Mouse (Mus musculus): Measurements from ENCODE around the gene Aprt. TPM values are rescaled to one million over a fixed set of nuclear protein-coding genes. Genes with fewer than 3 reads are reported as not detected.
"Not testable (repeated sequence)": the region's sequence is repeated elsewhere in the genome, so short reads cannot be mapped to it uniquely, and the experiment has no call there.

Gene Aprt
- polyA plus RNA-seq, 1 experiment from 2014 or later = 351 TPM

- peaks cover 37% of the 10 kb centered on the region for H3K4me1 ChIP-seq
These were observed 8.3 kb upstream of the Aprt start for GRCm38 (mm10) chr8:122584981-122585380.

DNA sequence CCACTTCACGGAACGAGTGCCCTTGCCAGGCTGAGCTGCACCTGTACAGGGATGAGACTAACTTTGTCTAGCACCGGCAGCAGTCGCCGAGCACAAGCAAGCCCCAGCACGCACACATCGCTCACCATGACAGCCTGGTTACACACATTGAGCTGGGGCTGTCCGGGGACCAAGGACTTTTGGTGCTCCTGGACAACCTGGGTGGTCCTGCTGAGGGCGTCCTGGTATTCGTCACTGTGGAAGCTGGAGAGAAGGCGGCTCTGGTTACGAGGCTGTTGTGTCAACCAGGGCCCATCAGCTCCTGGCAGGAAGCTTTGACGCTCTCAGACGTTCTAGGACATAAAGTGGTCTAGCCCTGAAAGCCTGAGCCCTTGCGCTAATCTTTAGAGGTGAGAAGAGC is 4.2 kb upstream of the Aprt start:
- H3K36me3 ChIP-seq = no peaks in the 10 kb centered on the region
- no peak overlapping the region for H3K9ac ChIP-seq
- H3K9me3 ChIP-seq = no peaks in the 10 kb centered on the region
- ATAC-seq (ENCODE audit: low FRiP score, low read depth) = no peak
- H3K4me3 ChIP-seq = no peak overlapping the region
- H3K27ac ChIP-seq = no peak overlapping the region
- WGBS = 24% methylated on average over 14 of the region's 15 CpGs
- no peak overlapping the region for H3K4me2 ChIP-seq (replicated peaks)
- no peaks in the 10 kb centered on the region for H3K27me3 ChIP-seq
- peaks cover 57% of the 10 kb centered on the region for H3K4me1 ChIP-seq

More at GRCm38 (mm10) chr8:122584981-122585380, 8.3 kb upstream of the Aprt start:
- Histone ChIP-seq H3K9me3 (no peaks in the 10 kb centered on the region), H3K27ac (no peak overlapping the region), H3K27me3 (no peaks in the 10 kb centered on the region), H3K36me3 (no peaks in the 10 kb centered on the region), H3K4me2 (replicated peaks) (no peak overlapping the region), H3K9ac (no peak overlapping the region), H3K4me3 (no peak overlapping the region)
- 83% methylated on average over 9 of the region's 9 CpGs for WGBS
- ATAC-seq (ENCODE audit: low FRiP score, low read depth) = no peak

- Histone ChIP-seq H3K27ac (peak overlapping the region; percentile 64), H3K27me3 (no peaks in the 10 kb centered on the region), H3K9ac (peak overlapping the region; percentile 43), H3K36me3 (peaks cover 10% of the 10 kb centered on the region), H3K9me3 (no peaks in the 10 kb centered on the region), H3K4me1 (peaks cover 62% of the 10 kb centered on the region), H3K4me2 (replicated peaks) (peak overlapping the region; percentile 36), H3K4me3 (no peak overlapping the region)
- 11% methylated on average over 7 of the region's 7 CpGs for WGBS
- ATAC-seq (ENCODE audit: low FRiP score, low read depth) = no peak
These were observed 2.5 kb upstream of the Aprt start for GRCm38 (mm10) chr8:122579196-122579595.

GRCm38 (mm10) chr8:122577116-122577515 is 407 bp upstream of the Aprt start:
- Histone ChIP-seq H3K4me1 (peaks cover 62% of the 10 kb centered on the region), H3K36me3 (peaks cover 29% of the 10 kb centered on the region), H3K9me3 (no peaks in the 10 kb centered on the region), H3K9ac (0 out of 2 replicates have a peak overlapping the region, but pooled peaks have one; percentile 35), H3K27me3 (no peaks in the 10 kb centered on the region), H3K4me3 (peak overlapping the region; percentile 64), H3K4me2 (replicated peaks) (peak overlapping the region; percentile 77), H3K27ac (peak overlapping the region; percentile 79; the same call in 1 of the 2 replicates)
- ATAC-seq (ENCODE audit: low FRiP score, low read depth) = peak; percentile 17
- 44% methylated on average over 10 of the region's 10 CpGs for WGBS

GRCm38 (mm10) chr8:122575735-122576647 is 718 bp downstream of the Aprt start:
- H3K9me3 ChIP-seq = no peaks in the 10 kb centered on the region
- H3K4me1 ChIP-seq = peaks cover 59% of the 10 kb centered on the region
- peak; percentile 7; the same call in 1 of the 2 replicates for ATAC-seq (ENCODE audit: low FRiP score, low read depth)
- H3K27ac ChIP-seq = peak overlapping the region; percentile 74
- peak overlapping the region; percentile 64 for H3K4me3 ChIP-seq
- WGBS = 18% methylated on average over 21 of the region's 21 CpGs
- H3K27me3 ChIP-seq = no peaks in the 10 kb centered on the region
- H3K9ac ChIP-seq = peak overlapping the region; percentile 83
- peak overlapping the region; percentile 77 for H3K4me2 ChIP-seq (replicated peaks)
- peaks cover 41% of the 10 kb centered on the region for H3K36me3 ChIP-seq

- no peak overlapping the region for H3K27ac ChIP-seq
- 0 out of 2 replicates have a peak overlapping the region, but pooled peaks have one; percentile 10 for H3K9ac ChIP-seq
- H3K9me3 ChIP-seq = no peaks in the 10 kb centered on the region
- peak overlapping the region; percentile 64 for H3K4me3 ChIP-seq
- H3K4me2 ChIP-seq (replicated peaks) = peak overlapping the region; percentile 77
- peaks cover 51% of the 10 kb centered on the region for H3K4me1 ChIP-seq
- H3K36me3 ChIP-seq = peaks cover 48% of the 10 kb centered on the region
- WGBS = 82% methylated on average over 8 of the region's 8 CpGs
- ATAC-seq (ENCODE audit: low FRiP score, low read depth) = no peak
- no peaks in the 10 kb centered on the region for H3K27me3 ChIP-seq
These were observed 1.4 kb downstream of the Aprt start for GRCm38 (mm10) chr8:122575286-122575685.

DNA sequence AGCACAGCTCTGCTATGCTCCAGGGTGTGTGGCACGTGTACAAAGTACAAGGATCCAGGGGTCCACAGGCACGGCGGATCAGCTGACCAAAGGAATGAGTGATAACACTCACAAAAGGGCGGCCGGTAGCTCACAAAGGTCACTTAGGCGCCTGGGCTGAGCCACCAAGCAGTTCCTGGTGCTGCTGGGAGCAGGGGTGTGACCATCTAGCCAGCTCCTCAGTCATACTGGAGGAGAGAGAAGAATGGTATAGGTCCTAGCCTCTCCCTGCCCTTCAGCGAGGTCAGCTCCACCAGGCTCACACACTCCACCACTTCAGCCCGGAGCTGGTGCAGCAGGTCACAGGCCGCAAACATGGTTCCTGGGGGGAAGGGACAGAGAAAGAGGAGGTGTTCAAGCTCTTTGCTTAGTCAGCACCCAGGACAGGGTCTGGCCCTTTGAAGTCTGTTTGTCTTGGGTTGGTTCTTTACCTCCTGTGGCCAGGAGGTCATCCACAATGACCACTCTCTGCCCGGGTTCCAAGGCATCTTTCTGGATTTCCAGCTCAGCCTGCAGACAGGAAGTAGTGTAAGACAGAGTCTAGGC is 1.9 kb downstream of the Aprt start:
- ATAC-seq (ENCODE audit: low FRiP score, low read depth) = no peak
- 41% methylated on average over 10 of the region's 10 CpGs for WGBS
- H3K27me3 ChIP-seq = no peaks in the 10 kb centered on the region
- H3K36me3 ChIP-seq = peaks cover 53% of the 10 kb centered on the region
- no peaks in the 10 kb centered on the region for H3K9me3 ChIP-seq
- peaks cover 47% of the 10 kb centered on the region for H3K4me1 ChIP-seq
- H3K9ac ChIP-seq = 0 out of 2 replicates have a peak overlapping the region, but pooled peaks have one; percentile 10
- no peak overlapping the region for H3K4me3 ChIP-seq
- H3K4me2 ChIP-seq (replicated peaks) = peak overlapping the region; percentile 77
- no peak overlapping the region for H3K27ac ChIP-seq

DNA sequence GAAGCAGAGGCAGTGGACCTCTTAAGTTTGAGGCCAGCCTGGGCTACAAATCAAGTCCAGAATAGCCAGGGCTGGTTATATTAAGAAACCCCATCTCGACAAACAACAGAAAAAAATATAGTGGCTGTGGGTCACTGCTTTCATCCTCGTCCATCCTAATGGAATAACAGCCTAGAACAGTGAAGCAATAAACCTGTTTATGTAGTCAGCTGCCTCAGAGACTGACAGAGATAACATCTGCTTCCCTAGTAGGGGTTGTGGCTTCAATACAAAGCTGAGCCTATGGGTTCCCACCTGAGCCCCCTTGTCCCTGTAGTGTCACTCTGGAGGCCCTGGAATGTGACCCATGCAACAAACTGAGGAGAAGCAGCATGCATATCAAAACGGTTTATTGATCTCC is 2.4 kb downstream of the Aprt start:
- H3K36me3 ChIP-seq = peaks cover 58% of the 10 kb centered on the region
- no peaks in the 10 kb centered on the region for H3K27me3 ChIP-seq
- WGBS = 42% methylated on average over 3 of the region's 3 CpGs
- no peaks in the 10 kb centered on the region for H3K9me3 ChIP-seq
- no peak for ATAC-seq (ENCODE audit: low FRiP score, low read depth)
- H3K9ac ChIP-seq = no peak overlapping the region
- H3K4me3 ChIP-seq = no peak overlapping the region
- peak overlapping the region; percentile 77; the same call in 1 of the 2 replicates for H3K4me2 ChIP-seq (replicated peaks)
- H3K4me1 ChIP-seq = peaks cover 47% of the 10 kb centered on the region
- peak overlapping the region; percentile 23; the same call in 1 of the 2 replicates for H3K27ac ChIP-seq

DNA sequence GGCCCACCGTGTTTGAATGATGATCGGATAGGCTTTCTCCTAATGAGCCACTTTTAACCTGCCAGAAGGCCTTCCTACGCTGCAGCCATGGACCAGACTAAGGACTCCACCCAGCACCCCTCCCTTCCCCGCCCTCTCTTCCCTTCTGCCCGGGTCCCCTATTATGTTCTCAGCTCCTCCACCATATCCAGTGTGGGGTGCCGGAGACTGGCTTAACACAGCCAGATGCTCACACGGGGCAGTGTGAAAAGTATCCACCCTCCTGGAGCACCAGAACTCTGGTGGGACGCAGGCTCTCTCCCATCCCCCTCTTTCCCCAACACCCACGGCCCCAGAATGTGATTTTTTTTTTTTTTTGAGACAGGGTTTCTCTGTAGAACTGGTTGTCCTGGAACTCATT is 3.1 kb downstream of the Aprt start:
- peaks cover 59% of the 10 kb centered on the region for H3K36me3 ChIP-seq
- H3K4me2 ChIP-seq (replicated peaks) = no peak overlapping the region
- no peaks in the 10 kb centered on the region for H3K9me3 ChIP-seq
- H3K27me3 ChIP-seq = no peaks in the 10 kb centered on the region
- no peak overlapping the region for H3K4me3 ChIP-seq
- H3K9ac ChIP-seq = no peak overlapping the region
- WGBS = 59% methylated on average over 9 of the region's 9 CpGs
- peaks cover 47% of the 10 kb centered on the region for H3K4me1 ChIP-seq
- no peak overlapping the region for H3K27ac ChIP-seq
- no peak for ATAC-seq (ENCODE audit: low FRiP score, low read depth)

GRCm38 (mm10) chr8:122573176-122573575 is 3.5 kb downstream of the Aprt start:
- H3K36me3 ChIP-seq = peaks cover 59% of the 10 kb centered on the region

GRCm38 (mm10) chr8:122572751-122573150 is 4.0 kb downstream of the Aprt start:
- peaks cover 42% of the 10 kb centered on the region for H3K4me1 ChIP-seq
- no peaks in the 10 kb centered on the region for H3K9me3 ChIP-seq
- no peak overlapping the region for H3K4me3 ChIP-seq
- no peak overlapping the region for H3K27ac ChIP-seq
- H3K27me3 ChIP-seq = no peaks in the 10 kb centered on the region
- H3K36me3 ChIP-seq = peaks cover 59% of the 10 kb centered on the region
- WGBS = 95% methylated on average over 3 of the region's 3 CpGs
- ATAC-seq (ENCODE audit: low FRiP score, low read depth) = no peak
- peak overlapping the region; percentile 31; the same call in 1 of the 2 replicates for H3K9ac ChIP-seq
- no peak overlapping the region for H3K4me2 ChIP-seq (replicated peaks)

More at GRCm38 (mm10) chr8:122573176-122573575, 3.5 kb downstream of the Aprt start:
- not testable (repeated sequence) for H3K9ac ChIP-seq; H3K27ac ChIP-seq; H3K4me3 ChIP-seq; H3K4me2 ChIP-seq (replicated peaks); ATAC-seq (ENCODE audit: low FRiP score, low read depth); H3K9me3 ChIP-seq; H3K27me3 ChIP-seq
- H3K4me1 ChIP-seq = peaks cover 43% of the 10 kb centered on the region
- WGBS = 43% methylated on average over 4 of the region's 4 CpGs

GRCm38 (mm10) chr8:122571750-122572267 is 4.9 kb downstream of the Aprt start:
- Histone ChIP-seq H3K36me3 (peaks cover 59% of the 10 kb centered on the region), H3K4me2 (replicated peaks) (no peak overlapping the region), H3K27ac (no peak overlapping the region), H3K9ac (no peak overlapping the region), H3K4me3 (no peak overlapping the region), H3K27me3 (no peaks in the 10 kb centered on the region), H3K9me3 (no peaks in the 10 kb centered on the region), H3K4me1 (peaks cover 38% of the 10 kb centered on the region)
- no peak for ATAC-seq (ENCODE audit: low FRiP score, low read depth)
- WGBS = 94% methylated on average over 17 of the region's 17 CpGs

All from limb, embryonic 13.5 days (tissue).